Mouse (Mus musculus): Measurements from ENCODE around the gene Lrpap1. TPM values are rescaled to one million over a fixed set of nuclear protein-coding genes. Genes with fewer than 3 reads are reported as not detected.

Lrpap1 gene
- polyA plus RNA-seq, 1 experiment from 2014 or later = 160 TPM

DNA sequence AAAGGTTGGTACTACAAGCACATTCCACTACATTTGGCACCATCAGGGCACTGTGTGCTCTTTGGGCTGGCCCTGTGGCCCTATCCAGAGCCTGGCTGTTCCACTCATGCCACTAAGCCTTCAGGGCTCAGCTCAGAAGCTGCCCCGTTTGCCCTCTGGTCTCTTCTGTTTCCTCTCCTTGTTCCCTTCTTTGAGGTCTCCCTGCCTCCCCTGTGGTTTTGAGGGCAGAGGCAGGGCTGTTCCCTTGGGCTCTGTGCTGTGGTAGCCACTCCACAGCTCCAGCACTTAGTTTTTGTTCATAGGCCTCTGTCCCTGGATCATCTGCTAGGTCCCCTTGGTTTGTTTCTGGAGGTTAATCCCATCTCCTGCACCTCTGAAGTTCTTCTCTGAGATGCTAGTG, 37.3 kb upstream of the Lrpap1 start:
- H3K27ac ChIP-seq (ENCODE audit: low read depth, low read length) = no peak overlapping the region
- no peaks in the 10 kb centered on the region for H3K36me3 ChIP-seq (ENCODE audit: control insufficient read depth, insufficient read depth, low read length)
- H3K4me1 ChIP-seq (ENCODE audit: control insufficient read depth, insufficient read depth, low read length) = no peaks in the 10 kb centered on the region
- no peak overlapping the region for H3K9ac ChIP-seq (ENCODE audit: low read depth, low read length)
- no peak for ATAC-seq (ENCODE audit: low FRiP score, low TSS enrichment)
- H3K27me3 ChIP-seq (ENCODE audit: control insufficient read depth, insufficient read depth, low read length) = no peaks in the 10 kb centered on the region
- WGBS = 69% methylated on average over 1 of the region's 1 CpGs
- no peaks in the 10 kb centered on the region for H3K9me3 ChIP-seq (ENCODE audit: control insufficient read depth, low read length)
- H3K4me3 ChIP-seq (ENCODE audit: low read length) = no peak overlapping the region
- H3K4me2 ChIP-seq (replicated peaks; ENCODE audit: low read depth, low read length) = no peak overlapping the region

GRCm38 (mm10) chr5:35141316-35141715, 35.8 kb upstream of the Lrpap1 start:
- no peak overlapping the region for H3K27ac ChIP-seq (ENCODE audit: low read depth, low read length)
- H3K27me3 ChIP-seq (ENCODE audit: control insufficient read depth, insufficient read depth, low read length) = no peaks in the 10 kb centered on the region
- H3K4me1 ChIP-seq (ENCODE audit: control insufficient read depth, insufficient read depth, low read length) = no peaks in the 10 kb centered on the region
- WGBS = 31% methylated on average over 3 of the region's 3 CpGs
- ATAC-seq (ENCODE audit: low FRiP score, low TSS enrichment) = no peak
- no peaks in the 10 kb centered on the region for H3K36me3 ChIP-seq (ENCODE audit: control insufficient read depth, insufficient read depth, low read length)
- no peak overlapping the region for H3K4me3 ChIP-seq (ENCODE audit: low read length)
- no peak overlapping the region for H3K4me2 ChIP-seq (replicated peaks; ENCODE audit: low read depth, low read length)
- no peak overlapping the region for H3K9ac ChIP-seq (ENCODE audit: low read depth, low read length)
- H3K9me3 ChIP-seq (ENCODE audit: control insufficient read depth, low read length) = no peaks in the 10 kb centered on the region

GRCm38 (mm10) chr5:35138183-35138611, 32.6 kb upstream of the Lrpap1 start:
- WGBS = 85% methylated on average over 11 of the region's 11 CpGs
- H3K27ac ChIP-seq (ENCODE audit: low read depth, low read length) = no peak overlapping the region
- H3K9me3 ChIP-seq (ENCODE audit: control insufficient read depth, low read length) = no peaks in the 10 kb centered on the region
- H3K4me3 ChIP-seq (ENCODE audit: low read length) = no peak overlapping the region
- no peaks in the 10 kb centered on the region for H3K4me1 ChIP-seq (ENCODE audit: control insufficient read depth, insufficient read depth, low read length)
- H3K9ac ChIP-seq (ENCODE audit: low read depth, low read length) = no peak overlapping the region
- ATAC-seq (ENCODE audit: low FRiP score, low TSS enrichment) = no peak
- no peaks in the 10 kb centered on the region for H3K36me3 ChIP-seq (ENCODE audit: control insufficient read depth, insufficient read depth, low read length)
- no peak overlapping the region for H3K4me2 ChIP-seq (replicated peaks; ENCODE audit: low read depth, low read length)
- no peaks in the 10 kb centered on the region for H3K27me3 ChIP-seq (ENCODE audit: control insufficient read depth, insufficient read depth, low read length)

DNA sequence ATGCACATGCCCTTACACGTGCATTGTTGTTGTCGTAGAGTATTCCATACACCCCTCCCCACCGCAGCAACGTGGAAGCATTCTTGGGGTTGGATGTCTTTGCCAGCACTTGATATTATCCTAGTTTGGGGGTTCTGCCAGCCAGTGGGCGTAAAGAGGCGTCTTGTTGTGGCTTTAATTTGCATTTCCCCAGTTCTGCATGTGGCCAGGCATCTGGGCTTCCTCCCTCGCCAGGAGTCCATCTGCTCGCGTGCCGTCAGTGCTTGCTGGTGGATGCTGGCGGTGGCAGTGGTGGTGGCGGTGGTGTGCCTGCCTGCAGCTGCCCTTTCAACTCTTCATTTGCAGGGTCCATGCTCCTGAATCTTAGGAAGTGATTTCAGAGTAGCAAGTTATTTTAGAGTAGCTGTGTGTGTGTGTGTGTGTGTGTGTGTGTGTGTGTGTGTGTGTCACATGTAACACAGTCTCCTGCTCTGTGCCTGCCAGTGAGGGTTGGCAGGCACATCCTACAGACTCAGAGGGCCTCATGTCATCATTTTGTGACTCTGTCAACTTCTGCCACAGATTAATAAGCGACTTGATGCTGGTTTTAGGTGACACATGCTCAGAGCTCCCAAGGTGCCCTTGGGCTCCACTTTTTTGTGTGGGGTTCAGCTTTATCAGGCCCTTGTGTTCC, 32.1 kb upstream of the Lrpap1 start:
- Histone ChIP-seq H3K4me3 (ENCODE audit: low read length) (no peak overlapping the region), H3K4me2 (replicated peaks; ENCODE audit: low read depth, low read length) (no peak overlapping the region), H3K36me3 (ENCODE audit: control insufficient read depth, insufficient read depth, low read length) (no peaks in the 10 kb centered on the region), H3K4me1 (ENCODE audit: control insufficient read depth, insufficient read depth, low read length) (no peaks in the 10 kb centered on the region), H3K27ac (ENCODE audit: low read depth, low read length) (no peak overlapping the region), H3K27me3 (ENCODE audit: control insufficient read depth, insufficient read depth, low read length) (no peaks in the 10 kb centered on the region), H3K9ac (ENCODE audit: low read depth, low read length) (no peak overlapping the region), H3K9me3 (ENCODE audit: control insufficient read depth, low read length) (no peaks in the 10 kb centered on the region)
- 77% methylated on average over 13 of the region's 13 CpGs for WGBS
- ATAC-seq (ENCODE audit: low FRiP score, low TSS enrichment) = no peak

- no peak overlapping the region for H3K27ac ChIP-seq (ENCODE audit: low read depth, low read length)
- ATAC-seq (ENCODE audit: low FRiP score, low TSS enrichment) = no peak
- no peaks in the 10 kb centered on the region for H3K27me3 ChIP-seq (ENCODE audit: control insufficient read depth, insufficient read depth, low read length)
These were observed 30.3 kb upstream of the Lrpap1 start for GRCm38 (mm10) chr5:35135903-35136302.

GRCm38 (mm10) chr5:35134286-35134685, 28.7 kb upstream of the Lrpap1 start:
- H3K9ac ChIP-seq (ENCODE audit: low read depth, low read length) = no peak overlapping the region
- no peak overlapping the region for H3K27ac ChIP-seq (ENCODE audit: low read depth, low read length)
- peaks cover 4% of the 10 kb centered on the region; the same call in 1 of the 2 replicates for H3K9me3 ChIP-seq (ENCODE audit: control insufficient read depth, low read length)
- no peak overlapping the region for H3K4me2 ChIP-seq (replicated peaks; ENCODE audit: low read depth, low read length)
- no peaks in the 10 kb centered on the region for H3K27me3 ChIP-seq (ENCODE audit: control insufficient read depth, insufficient read depth, low read length)
- no peaks in the 10 kb centered on the region for H3K36me3 ChIP-seq (ENCODE audit: control insufficient read depth, insufficient read depth, low read length)
- H3K4me1 ChIP-seq (ENCODE audit: control insufficient read depth, insufficient read depth, low read length) = no peaks in the 10 kb centered on the region
- H3K4me3 ChIP-seq (ENCODE audit: low read length) = no peak overlapping the region
- 59% methylated on average over 3 of the region's 3 CpGs for WGBS
- ATAC-seq (ENCODE audit: low FRiP score, low TSS enrichment) = no peak

More at GRCm38 (mm10) chr5:35135903-35136302, 30.3 kb upstream of the Lrpap1 start:
- no peak overlapping the region for H3K4me3 ChIP-seq (ENCODE audit: low read length)
- 58% methylated on average over 5 of the region's 5 CpGs for WGBS
- no peaks in the 10 kb centered on the region for H3K4me1 ChIP-seq (ENCODE audit: control insufficient read depth, insufficient read depth, low read length)
- H3K9ac ChIP-seq (ENCODE audit: low read depth, low read length) = no peak overlapping the region
- H3K9me3 ChIP-seq (ENCODE audit: control insufficient read depth, low read length) = peaks cover 2% of the 10 kb centered on the region; the same call in 1 of the 2 replicates
- H3K4me2 ChIP-seq (replicated peaks; ENCODE audit: low read depth, low read length) = no peak overlapping the region
- no peaks in the 10 kb centered on the region for H3K36me3 ChIP-seq (ENCODE audit: control insufficient read depth, insufficient read depth, low read length)

DNA sequence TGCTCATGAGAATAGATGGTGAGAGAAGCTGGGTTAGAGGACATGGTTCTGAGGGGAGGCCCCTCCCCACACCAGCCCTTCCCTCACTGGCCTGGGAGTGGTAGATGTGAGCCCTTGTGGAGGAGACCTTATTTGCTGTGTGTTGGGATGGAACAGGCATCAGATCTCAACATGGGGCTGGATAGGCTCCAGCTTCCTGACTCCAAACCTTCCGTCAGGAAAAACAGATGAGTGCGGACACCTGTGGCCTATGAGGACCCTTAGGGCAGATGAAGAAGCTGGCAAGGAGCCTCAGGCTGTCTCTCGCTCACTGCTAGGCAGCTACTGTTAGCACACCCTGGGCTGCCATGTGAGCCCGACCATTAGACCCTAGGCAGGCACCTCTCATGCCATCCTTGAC, 27.9 kb upstream of the Lrpap1 start:
- H3K27me3 ChIP-seq (ENCODE audit: control insufficient read depth, insufficient read depth, low read length) = no peaks in the 10 kb centered on the region
- H3K9me3 ChIP-seq (ENCODE audit: control insufficient read depth, low read length) = peaks cover 4% of the 10 kb centered on the region; the same call in 1 of the 2 replicates
- H3K4me1 ChIP-seq (ENCODE audit: control insufficient read depth, insufficient read depth, low read length) = no peaks in the 10 kb centered on the region
- H3K27ac ChIP-seq (ENCODE audit: low read depth, low read length) = no peak overlapping the region
- H3K4me2 ChIP-seq (replicated peaks; ENCODE audit: low read depth, low read length) = no peak overlapping the region
- no peak overlapping the region for H3K4me3 ChIP-seq (ENCODE audit: low read length)
- no peaks in the 10 kb centered on the region for H3K36me3 ChIP-seq (ENCODE audit: control insufficient read depth, insufficient read depth, low read length)
- 93% methylated on average over 4 of the region's 4 CpGs for WGBS
- no peak for ATAC-seq (ENCODE audit: low FRiP score, low TSS enrichment)
- H3K9ac ChIP-seq (ENCODE audit: low read depth, low read length) = no peak overlapping the region

DNA sequence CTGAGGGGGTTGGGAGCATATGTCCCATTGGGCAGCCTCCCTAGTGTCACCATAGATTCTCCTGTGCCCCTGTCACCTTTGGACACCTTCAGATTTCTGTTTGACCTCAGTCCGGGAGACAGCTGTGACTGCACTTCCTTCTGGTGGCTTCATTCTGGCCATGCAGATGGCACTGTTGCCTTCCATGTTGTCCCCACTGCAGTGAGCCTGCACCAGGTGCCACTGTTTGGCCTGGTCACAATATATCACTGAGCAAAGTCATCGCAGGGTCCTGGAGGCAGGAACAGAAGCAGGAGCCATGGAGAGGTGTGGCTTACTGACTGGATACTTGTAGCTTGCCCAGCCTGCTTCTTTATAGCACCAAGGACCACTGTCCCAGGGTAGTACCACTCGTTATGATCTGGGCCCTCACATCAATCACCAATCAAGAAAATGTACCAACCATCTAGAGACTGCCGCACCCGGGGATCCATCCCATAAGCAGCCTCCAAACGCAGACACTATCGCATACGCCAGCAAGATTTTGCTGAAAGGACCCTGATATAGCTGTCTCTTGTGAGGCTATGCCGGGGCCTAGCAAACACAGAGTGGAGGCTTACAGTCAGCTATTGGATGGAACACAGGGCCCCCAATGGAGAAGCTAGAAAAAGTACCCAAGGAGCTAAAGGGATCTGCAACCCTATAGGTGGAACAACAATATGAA, 26.9 kb upstream of the Lrpap1 start:
- H3K4me1 ChIP-seq (ENCODE audit: control insufficient read depth, insufficient read depth, low read length) = no peaks in the 10 kb centered on the region
- WGBS = 92% methylated on average over 9 of the region's 9 CpGs
- ATAC-seq (ENCODE audit: low FRiP score, low TSS enrichment) = no peak
- H3K27ac ChIP-seq (ENCODE audit: low read depth, low read length) = no peak overlapping the region
- no peaks in the 10 kb centered on the region for H3K27me3 ChIP-seq (ENCODE audit: control insufficient read depth, insufficient read depth, low read length)
- peaks cover 4% of the 10 kb centered on the region; the same call in 1 of the 2 replicates for H3K9me3 ChIP-seq (ENCODE audit: control insufficient read depth, low read length)
- H3K9ac ChIP-seq (ENCODE audit: low read depth, low read length) = no peak overlapping the region
- no peaks in the 10 kb centered on the region for H3K36me3 ChIP-seq (ENCODE audit: control insufficient read depth, insufficient read depth, low read length)
- no peak overlapping the region for H3K4me2 ChIP-seq (replicated peaks; ENCODE audit: low read depth, low read length)
- no peak overlapping the region for H3K4me3 ChIP-seq (ENCODE audit: low read length)

DNA sequence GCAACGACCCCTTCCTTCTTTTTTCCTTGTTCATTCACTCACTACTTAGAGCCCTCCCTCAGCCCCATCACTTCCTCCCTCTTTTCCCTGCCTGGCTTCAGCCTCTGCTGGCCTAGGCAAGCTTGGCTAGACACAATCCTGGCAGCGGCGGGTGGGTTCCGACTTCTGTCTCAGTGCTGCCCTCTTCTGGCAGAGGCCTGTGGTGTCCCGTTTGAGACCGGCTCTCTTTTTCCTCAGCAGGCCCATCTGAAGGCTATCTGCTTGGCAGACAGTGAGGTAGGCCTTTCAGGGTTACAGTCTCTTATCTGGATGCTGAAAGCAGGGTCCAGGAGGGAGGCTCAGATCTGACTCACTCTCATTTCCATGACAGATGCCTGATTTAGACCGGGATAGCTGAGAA, 26.2 kb upstream of the Lrpap1 start:
- H3K4me3 ChIP-seq (ENCODE audit: low read length) = no peak overlapping the region
- H3K27ac ChIP-seq (ENCODE audit: low read depth, low read length) = no peak overlapping the region
- no peaks in the 10 kb centered on the region for H3K4me1 ChIP-seq (ENCODE audit: control insufficient read depth, insufficient read depth, low read length)
- no peaks in the 10 kb centered on the region for H3K36me3 ChIP-seq (ENCODE audit: control insufficient read depth, insufficient read depth, low read length)
- H3K27me3 ChIP-seq (ENCODE audit: control insufficient read depth, insufficient read depth, low read length) = no peaks in the 10 kb centered on the region
- WGBS = 5% methylated on average over 7 of the region's 7 CpGs
- H3K4me2 ChIP-seq (replicated peaks; ENCODE audit: low read depth, low read length) = no peak overlapping the region
- H3K9ac ChIP-seq (ENCODE audit: low read depth, low read length) = no peak overlapping the region
- peaks cover 4% of the 10 kb centered on the region; the same call in 1 of the 2 replicates for H3K9me3 ChIP-seq (ENCODE audit: control insufficient read depth, low read length)
- ATAC-seq (ENCODE audit: low FRiP score, low TSS enrichment) = peak; percentile 55

All from kidney, embryonic 14.5 days (tissue).